Mouse (Mus musculus) MEL (cell line): ENCODE data around the gene Tcf25.

ENCODE experiments used
- CTCF ChIP-seq, 3 experiments: IDR thresholded peaks in 2 of 3; conservative IDR thresholded peaks in 1 of 3; 2 replicates each; pipeline ENCODE4 v1.5.1; 2011 to 2012; ENCODE audit warnings: low read length in 3 of 3, low read depth in 2 of 3, mild to moderate bottlenecking in 2 of 3, improper control_type of control experiment in 1 of 3, inconsistent platforms in 1 of 3, mixed read lengths in 1 of 3, moderate library complexity in 1 of 3; ENCODE audit not compliant: control insufficient read depth in 1 of 3, insufficient read depth in 1 of 3, poor library complexity in 1 of 3, severe bottlenecking in 1 of 3
- ELF1 ChIP-seq: IDR thresholded peaks from 2 replicates; pipeline ENCODE4 v1.6.1; 2014; ENCODE audit warnings: low read depth, mild to moderate bottlenecking, inconsistent platforms, low read length, improper control_type of control experiment, moderate library complexity
- GATA1 ChIP-seq: IDR thresholded peaks from 2 replicates; pipeline ENCODE4 v1.6.1; 2011; ENCODE audit warnings: low read depth, low read length, improper control_type of control experiment
- MAX ChIP-seq: IDR thresholded peaks from 2 replicates; pipeline ENCODE4 v1.6.1; 2011; ENCODE audit warnings: low read length, improper control_type of control experiment
- MXI1 ChIP-seq: IDR thresholded peaks from 2 replicates; pipeline ENCODE4 v1.6.1; 2011; ENCODE audit warnings: mild to moderate bottlenecking, low read depth, low read length, improper control_type of control experiment
- POLR2A ChIP-seq, 2 experiments: IDR thresholded peaks; 2 replicates each; pipeline ENCODE4 v1.6.1; 2011 to 2012; ENCODE audit warnings: low read length in 2 of 2, mild to moderate bottlenecking in 2 of 2, control low read depth in 1 of 2, improper control_type of control experiment in 1 of 2, low read depth in 1 of 2, moderate library complexity in 1 of 2; ENCODE audit not compliant: control insufficient read depth in 1 of 2, insufficient read depth in 1 of 2, poor library complexity in 1 of 2
- POLR2AphosphoS2 ChIP-seq: IDR thresholded peaks from 2 replicates; pipeline ENCODE4 v1.6.1; 2011; ENCODE audit warnings: low read length, improper control_type of control experiment
- SMC3 ChIP-seq: IDR thresholded peaks from 2 replicates; pipeline ENCODE4 v1.6.1; 2011; ENCODE audit warnings: low read depth, low read length, improper control_type of control experiment
- TBP ChIP-seq: IDR thresholded peaks from 2 replicates; pipeline ENCODE4 v1.8.0; 2011; ENCODE audit warnings: low read depth, low read length, improper control_type of control experiment
- TCF12 ChIP-seq: IDR thresholded peaks from 2 replicates; pipeline ENCODE4 v1.6.1; 2014; ENCODE audit warnings: low read depth, mild to moderate bottlenecking, inconsistent platforms, low read length, improper control_type of control experiment, moderate library complexity

GRCm38 (mm10) chr8:123384883-123385540 is 11.5 kb downstream of the Tcf25 start:
- TF ChIP-seq CTCF (IDR thresholded peaks at IDR 0.05 in 2 of 3, conservative IDR thresholded peaks at IDR 0.05 in 1 of 3; ENCODE audit: control insufficient read depth in 1 of 3, insufficient read depth in 1 of 3, low read depth in 2 of 3, low read length in 3 of 3, poor library complexity in 1 of 3, severe bottlenecking in 1 of 3) (peak; percentile 62 to 82 (median 79)), TCF12 (no peak), MXI1 (no peak), POLR2A (IDR thresholded peaks at IDR 0.05; ENCODE audit: control insufficient read depth in 1 of 2, insufficient read depth in 1 of 2, low read depth in 1 of 2, low read length in 2 of 2, poor library complexity in 1 of 2) (no peak), GATA1 (no peak), TBP (no peak), ELF1 (no peak), SMC3 (peak; percentile 37; the same call in 1 of the 2 replicates), POLR2AphosphoS2 (no peak), MAX (no peak)
